Mouse (Mus musculus) lung, adult 2 months (tissue): Measurements from ENCODE around the gene Gm19426.

Experiments
- CTCF ChIP-seq: fragments of 200-500 bp; IDR thresholded peaks from 2 replicates; pipeline ENCODE4 v1.5.1; 2011; ENCODE audit warnings: mild to moderate bottlenecking, low read length, control low read depth; ENCODE audit not compliant: insufficient read depth
- POLR2A ChIP-seq: fragments of 200-500 bp; IDR thresholded peaks from 2 replicates; pipeline ENCODE4 v1.6.1; 2011; ENCODE audit warnings: low read depth, mild to moderate bottlenecking, control low read depth, low read length, borderline replicate concordance; ENCODE audit errors: extremely low read depth

DNA sequence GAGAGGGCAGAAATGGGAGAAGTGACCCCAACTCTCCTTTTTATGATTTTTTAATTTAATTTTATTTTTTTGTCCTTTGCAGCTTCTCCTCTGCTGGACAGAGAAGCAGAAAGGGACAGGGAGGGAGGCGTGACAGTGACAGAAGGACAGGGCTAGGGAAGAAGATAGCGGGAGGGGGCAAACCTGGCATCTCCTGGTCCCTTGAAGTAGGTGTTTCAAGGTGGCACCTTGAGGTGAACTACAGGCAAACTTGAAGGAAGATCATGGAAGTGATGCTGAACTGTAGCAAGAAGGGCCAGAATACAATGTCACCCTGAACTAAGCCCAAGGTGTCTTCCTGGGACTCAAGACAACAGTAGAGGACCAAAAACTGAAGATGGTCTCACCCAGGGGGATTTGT is 8.5 kb downstream of the Gm19426 start:
- TF ChIP-seq CTCF (no peak), POLR2A (no peak)
